Mouse (Mus musculus) cerebellum, adult 2 months (tissue): ENCODE measurements around the gene Lime1. TPM values are rescaled to one million over a fixed set of nuclear protein-coding genes. Genes with fewer than 3 reads are reported as not detected.

Source experiments
- DNase-seq, 2 experiments: peaks; one replicate each; pipeline ENCODE4 v3.0.0; 2021
- H3K27ac ChIP-seq: fragments of 200-500 bp; 2 replicates; pipeline ENCODE4 v1.5.1; 2012; ENCODE audit warnings: low read length, control low read depth, inconsistent platforms; ENCODE audit not compliant: insufficient read depth
- H3K27me3 ChIP-seq: fragments of 200-500 bp; 2 replicates; pipeline ENCODE4 v1.6.1; 2012; ENCODE audit warnings: inconsistent platforms, mild to moderate bottlenecking, low read length, moderate library complexity; ENCODE audit not compliant: control insufficient read depth, insufficient read depth
- H3K4me1 ChIP-seq: fragments of 200-500 bp; 2 replicates; pipeline ENCODE4 v1.6.1; 2011; ENCODE audit warnings: low read length; ENCODE audit not compliant: control insufficient read depth, insufficient read depth
- H3K4me3 ChIP-seq: fragments of 200-500 bp; replicated peaks from 2 replicates; pipeline ENCODE3; 2011; ENCODE audit warnings: mild to moderate bottlenecking, low read depth, low read length, control low read depth; ENCODE audit not compliant: insufficient read depth
- CTCF ChIP-seq: fragments of 200-500 bp; IDR thresholded peaks from 2 replicates; pipeline ENCODE4 v1.5.1; 2011; ENCODE audit warnings: low read depth, mild to moderate bottlenecking, control low read depth, low read length, moderate library complexity, borderline replicate concordance; ENCODE audit not compliant: insufficient read depth
- POLR2A ChIP-seq: fragments of 200-500 bp; IDR thresholded peaks from 2 replicates; pipeline ENCODE4 v1.6.1; 2011; ENCODE audit warnings: low read length, control low read depth, borderline replicate concordance; ENCODE audit not compliant: insufficient read depth
- WGBS: fragments of 180-500 bp; shearing (Covaris S2); methylation state at CpG from one replicate; pipeline ENCODE4 v1.1.7; 2018; 5-methylcytosine and 5-hydroxymethylcytosine counted together
- polyA plus RNA-seq: library from polyadenylated mRNA; depleted of rRNA; stranded (reverse); fragments of >200 nt; gene quantifications from 2 replicates; pipeline ENCODE4 v1.2.3, GENCODE M21; 2012

Gene Lime1
- polyA plus RNA-seq, 1 experiment, result 79.8 TPM

GRCm38 (mm10) chr2:181381631-181382306 lies 1.9 kb downstream of the Lime1 start:
- Histone ChIP-seq H3K4me1 (peaks cover 42% of the 10 kb centered on the region), H3K4me3 (no peak overlapping the region), H3K27ac (no peak overlapping the region), H3K27me3 (no peaks in the 10 kb centered on the region)
- 94% methylated on average over 6 of the region's 6 CpGs for WGBS
- TF ChIP-seq CTCF (no peak), POLR2A (no peak)
- no peak for DNase-seq

GRCm38 (mm10) chr2:181384463-181384862 lies 4.6 kb downstream of the Lime1 start:
- Histone ChIP-seq H3K27ac (no peak overlapping the region), H3K27me3 (no peaks in the 10 kb centered on the region)
- 72% methylated on average over 7 of the region's 7 CpGs for WGBS

GRCm38 (mm10) chr2:181384919-181385391 lies 5.1 kb downstream of the Lime1 start:
- no peak for TF ChIP-seq POLR2A
- TF ChIP-seq CTCF, result no peak
- Histone ChIP-seq H3K27me3 (no peaks in the 10 kb centered on the region), H3K4me1 (peaks cover 55% of the 10 kb centered on the region), H3K27ac (peak overlapping the region; percentile 29; the same call in 1 of the 2 replicates), H3K4me3 (no peak overlapping the region)
- DNase-seq, result peak; percentile 53 to 57
- WGBS, result 33% methylated on average over 4 of the region's 4 CpGs

More at GRCm38 (mm10) chr2:181384463-181384862, 4.6 kb downstream of the Lime1 start:
- no peak for DNase-seq
- TF ChIP-seq CTCF (no peak), POLR2A (no peak)
- Histone ChIP-seq H3K4me1 (peaks cover 50% of the 10 kb centered on the region), H3K4me3 (no peak overlapping the region)

- no peak overlapping the region for H3K4me3 ChIP-seq
- H3K27me3 ChIP-seq, result no peaks in the 10 kb centered on the region
- peak; percentile 87 to 91 for DNase-seq
- H3K27ac ChIP-seq, result peak overlapping the region; percentile 74
- 0% methylated on average over 3 of the region's 3 CpGs for WGBS
- TF ChIP-seq CTCF, result no peak
- no peak for TF ChIP-seq POLR2A
- H3K4me1 ChIP-seq, result peaks cover 64% of the 10 kb centered on the region
These were observed 6.0 kb downstream of the Lime1 start for GRCm38 (mm10) chr2:181385885-181386284.

GRCm38 (mm10) chr2:181386663-181387210 lies 6.9 kb downstream of the Lime1 start:
- no peak for DNase-seq
- Histone ChIP-seq H3K4me3 (no peak overlapping the region), H3K4me1 (peaks cover 68% of the 10 kb centered on the region), H3K27ac (0 out of 2 replicates have a peak overlapping the region, but pooled peaks have one; percentile 8), H3K27me3 (no peaks in the 10 kb centered on the region)
- WGBS, result 60% methylated on average over 4 of the region's 4 CpGs
- no peak for TF ChIP-seq POLR2A

- Histone ChIP-seq H3K4me1 (peaks cover 40% of the 10 kb centered on the region), H3K27ac (peak overlapping the region; percentile 42), H3K27me3 (no peaks in the 10 kb centered on the region), H3K4me3 (no peak overlapping the region)
- peak; percentile 74 to 83 for DNase-seq
- 36% methylated on average over 4 of the region's 4 CpGs for WGBS
- TF ChIP-seq POLR2A (no peak), CTCF (no peak)
These were observed 10.4 kb downstream of the Lime1 start for GRCm38 (mm10) chr2:181390136-181390870.

GRCm38 (mm10) chr2:181391022-181391421 lies 11.1 kb downstream of the Lime1 start:
- DNase-seq, result no peak
- no peak for TF ChIP-seq POLR2A
- no peak for TF ChIP-seq CTCF
- WGBS, result 84% methylated on average over 15 of the region's 15 CpGs
- H3K4me3 ChIP-seq, result no peak overlapping the region
- peak overlapping the region; percentile 17; the same call in 1 of the 2 replicates for H3K27ac ChIP-seq
- no peaks in the 10 kb centered on the region for H3K27me3 ChIP-seq
- H3K4me1 ChIP-seq, result peaks cover 34% of the 10 kb centered on the region

GRCm38 (mm10) chr2:181391541-181391940 lies 11.7 kb downstream of the Lime1 start:
- no peak overlapping the region for H3K4me3 ChIP-seq
- H3K27me3 ChIP-seq, result no peaks in the 10 kb centered on the region
- H3K4me1 ChIP-seq, result peaks cover 29% of the 10 kb centered on the region
- TF ChIP-seq POLR2A, result no peak
- TF ChIP-seq CTCF, result no peak
- H3K27ac ChIP-seq, result no peak overlapping the region
- no peak for DNase-seq
- WGBS, result 61% methylated on average over 2 of the region's 2 CpGs
